Mouse (Mus musculus): ENCODE measurements at regions not wholly inside any gene's neighbourhood (a gene's known extent, or its start where the extent isn't known, plus 50 kb on each side); places are given as distances from the start of the nearest gene placed in this dataset.

DNA sequence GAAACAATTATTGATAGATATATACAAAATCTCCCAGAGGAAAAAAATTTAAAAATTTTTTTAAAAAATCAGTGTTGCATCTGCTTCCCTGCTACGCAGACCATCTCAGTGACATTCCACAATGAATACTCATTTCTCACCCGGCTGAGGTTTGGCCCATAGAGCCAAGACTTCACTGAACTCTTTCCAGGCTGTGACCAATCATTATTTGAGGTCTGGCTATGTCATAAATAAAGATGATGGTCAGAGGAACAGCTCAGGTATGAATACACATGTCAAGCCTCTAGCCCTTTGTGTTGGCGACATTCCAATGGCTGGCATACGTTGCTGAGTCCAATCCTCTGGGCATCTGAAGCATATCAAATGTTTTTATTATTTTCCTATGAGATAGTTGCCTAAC is 216.1 kb downstream of the Rps12 start:
- no peaks in the 10 kb centered on the region for H3K4me1 ChIP-seq (ENCODE audit: control insufficient read depth, insufficient read depth, low read length)
- WGBS, result 85% methylated on average over 4 of the region's 4 CpGs
- TF ChIP-seq POLR2A (IDR thresholded peaks at IDR 0.05; ENCODE audit: insufficient read depth, low read depth, low read length) (no peak), CTCF (IDR thresholded peaks at IDR 0.05; ENCODE audit: insufficient read depth, low read depth, low read length) (no peak)
- H3K27ac ChIP-seq (ENCODE audit: insufficient read depth, low read depth, low read length), result no peak overlapping the region
- H3K4me3 ChIP-seq (ENCODE audit: insufficient read depth, low read depth, low read length), result no peak overlapping the region

DNA sequence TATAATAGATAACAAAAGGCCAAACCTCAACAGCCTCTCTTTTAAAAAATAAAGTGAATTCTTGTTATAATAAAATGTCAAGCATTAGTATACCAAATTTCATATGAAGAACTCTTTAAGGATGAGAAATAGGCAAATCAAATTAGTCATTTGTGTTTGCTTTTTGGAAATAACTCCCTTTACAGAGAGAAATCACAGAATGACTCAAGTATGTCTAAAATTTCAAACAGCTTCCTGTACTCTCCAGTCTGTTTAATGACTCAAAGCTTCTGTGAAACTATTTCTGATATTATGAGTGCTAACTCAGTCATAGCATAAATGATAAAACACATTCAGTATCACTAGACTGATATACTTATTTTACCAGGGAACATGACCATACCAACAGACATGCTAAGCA is 217.7 kb downstream of the Rps12 start:
- Histone ChIP-seq H3K27ac (ENCODE audit: insufficient read depth, low read depth, low read length) (no peak overlapping the region), H3K4me3 (ENCODE audit: insufficient read depth, low read depth, low read length) (no peak overlapping the region), H3K4me1 (ENCODE audit: control insufficient read depth, insufficient read depth, low read length) (no peaks in the 10 kb centered on the region)
- TF ChIP-seq CTCF (IDR thresholded peaks at IDR 0.05; ENCODE audit: insufficient read depth, low read depth, low read length), result no peak

DNA sequence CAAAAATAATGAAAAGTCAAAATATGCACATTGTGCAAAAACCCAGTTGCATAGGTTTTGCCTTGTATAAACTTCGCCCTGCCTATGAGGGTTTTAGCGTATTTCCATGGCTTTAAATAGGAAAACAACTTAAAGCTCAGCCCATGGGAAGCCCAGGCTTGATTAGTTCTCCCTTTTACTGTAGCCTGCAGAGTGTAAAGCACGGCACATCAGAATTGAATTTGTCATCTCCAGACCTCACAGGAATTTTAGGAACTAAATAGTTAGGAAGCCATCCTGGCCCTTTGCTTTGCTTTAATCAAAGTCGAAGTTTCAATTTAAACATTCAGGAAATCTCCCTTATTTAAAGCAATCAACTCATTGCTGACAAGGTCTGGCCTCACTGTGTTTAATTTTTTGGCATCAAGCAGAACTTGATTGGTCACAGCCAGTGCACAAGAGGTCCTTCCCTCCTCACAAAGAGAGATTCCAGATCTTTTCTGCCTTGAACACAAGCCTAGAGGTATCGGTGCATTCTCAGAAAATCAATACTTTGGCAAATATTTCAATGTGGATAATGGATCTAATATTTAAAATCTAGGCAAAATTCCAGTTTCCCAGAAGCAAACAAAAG is 211.8 kb upstream of the Eya4 start:
- no peaks in the 10 kb centered on the region for H3K4me1 ChIP-seq (ENCODE audit: control insufficient read depth, insufficient read depth, low read length)
- no peak overlapping the region for H3K4me3 ChIP-seq (ENCODE audit: insufficient read depth, low read depth, low read length)
- WGBS, result 93% methylated on average over 5 of the region's 5 CpGs
- no peak overlapping the region for H3K27ac ChIP-seq (ENCODE audit: insufficient read depth, low read depth, low read length)
- TF ChIP-seq CTCF (IDR thresholded peaks at IDR 0.05; ENCODE audit: insufficient read depth, low read depth, low read length) (no peak), POLR2A (IDR thresholded peaks at IDR 0.05; ENCODE audit: insufficient read depth, low read depth, low read length) (no peak)

DNA sequence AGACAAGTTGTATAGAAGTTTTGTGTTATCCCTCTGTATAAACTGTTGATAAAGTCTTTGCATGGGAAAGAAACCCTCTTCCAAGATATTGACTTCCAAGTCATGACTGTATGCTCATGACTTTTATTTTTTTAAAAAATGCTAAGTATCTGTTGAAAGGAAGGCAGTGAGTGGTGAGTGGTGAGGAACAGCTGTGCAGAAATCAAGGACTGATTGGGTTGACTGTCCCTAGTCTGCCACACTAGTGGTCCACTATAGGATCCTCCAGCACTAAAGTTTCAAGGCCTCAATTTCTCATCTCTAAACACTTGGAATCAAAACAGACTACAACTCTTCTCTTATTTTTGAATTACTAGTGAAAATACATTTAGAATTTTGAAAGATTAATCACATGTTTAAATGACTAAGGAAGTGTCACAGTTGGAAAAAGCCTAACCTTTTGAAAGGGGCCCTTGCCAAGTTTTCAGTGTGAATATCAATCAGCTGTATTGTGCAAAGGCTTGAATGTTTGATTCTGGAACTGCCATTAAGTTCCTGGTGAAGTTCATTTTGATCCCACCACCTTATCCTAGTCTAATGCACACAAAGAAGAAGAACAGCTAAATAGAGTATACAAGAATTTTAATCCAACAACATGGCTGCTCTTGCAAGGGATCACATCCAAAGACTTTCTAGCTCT is 209.5 kb upstream of the Eya4 start:
- Histone ChIP-seq H3K4me1 (ENCODE audit: control insufficient read depth, insufficient read depth, low read length) (no peaks in the 10 kb centered on the region), H3K27ac (ENCODE audit: insufficient read depth, low read depth, low read length) (no peak overlapping the region), H3K4me3 (ENCODE audit: insufficient read depth, low read depth, low read length) (no peak overlapping the region)
- no peak for TF ChIP-seq POLR2A (IDR thresholded peaks at IDR 0.05; ENCODE audit: insufficient read depth, low read depth, low read length)
- TF ChIP-seq CTCF (IDR thresholded peaks at IDR 0.05; ENCODE audit: insufficient read depth, low read depth, low read length), result no peak

DNA sequence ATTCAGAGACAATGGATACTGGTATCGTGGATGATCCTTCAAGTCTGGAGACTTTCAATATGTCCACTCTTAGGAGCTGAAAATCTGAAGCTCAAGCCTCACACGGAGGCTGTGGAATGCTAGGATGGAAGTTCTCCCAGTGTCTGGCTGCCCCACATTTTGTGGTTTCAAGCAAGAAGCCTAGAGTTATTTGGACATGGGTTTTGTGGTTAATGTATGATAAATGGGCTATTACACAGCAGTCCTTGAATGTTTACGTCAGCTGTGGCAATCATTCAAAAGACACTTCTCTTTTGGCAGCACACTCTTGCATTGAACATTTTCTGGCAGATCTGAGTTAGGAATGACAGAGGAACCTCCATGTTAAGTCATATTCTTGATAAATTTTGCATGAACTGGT is 207.2 kb upstream of the Eya4 start:
- Histone ChIP-seq H3K4me3 (ENCODE audit: insufficient read depth, low read depth, low read length) (no peak overlapping the region), H3K27ac (ENCODE audit: insufficient read depth, low read depth, low read length) (no peak overlapping the region), H3K4me1 (ENCODE audit: control insufficient read depth, insufficient read depth, low read length) (no peaks in the 10 kb centered on the region)
- TF ChIP-seq POLR2A (IDR thresholded peaks at IDR 0.05; ENCODE audit: insufficient read depth, low read depth, low read length), result no peak
- no peak for TF ChIP-seq CTCF (IDR thresholded peaks at IDR 0.05; ENCODE audit: insufficient read depth, low read depth, low read length)
- 77% methylated on average over 3 of the region's 3 CpGs for WGBS

DNA sequence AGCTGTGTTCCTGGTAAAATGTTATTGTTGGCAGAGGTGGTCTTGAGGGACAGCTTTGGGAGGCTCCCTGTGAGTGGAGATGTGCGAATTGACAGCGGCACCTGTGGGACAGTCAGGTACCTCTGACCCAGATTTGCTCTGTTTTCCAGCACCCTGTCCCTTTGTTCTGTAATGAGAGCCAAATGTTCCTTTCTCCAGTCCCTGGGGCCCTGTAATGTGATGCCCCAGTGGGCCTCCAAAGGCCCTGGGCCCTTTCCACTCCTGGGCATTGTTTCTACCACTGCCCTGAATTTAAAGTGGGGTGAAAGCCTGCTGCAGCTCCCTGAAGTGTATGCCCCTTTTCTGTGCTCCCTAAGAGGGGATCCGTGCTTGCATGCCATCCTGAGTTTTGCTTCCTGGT is 198.6 kb upstream of the Eya4 start:
- TF ChIP-seq POLR2A (IDR thresholded peaks at IDR 0.05; ENCODE audit: insufficient read depth, low read depth, low read length) (no peak), CTCF (IDR thresholded peaks at IDR 0.05; ENCODE audit: insufficient read depth, low read depth, low read length) (no peak)
- no peak overlapping the region for H3K27ac ChIP-seq (ENCODE audit: insufficient read depth, low read depth, low read length)
- H3K4me1 ChIP-seq (ENCODE audit: control insufficient read depth, insufficient read depth, low read length), result no peaks in the 10 kb centered on the region
- WGBS, result 74% methylated on average over 3 of the region's 3 CpGs
- H3K4me3 ChIP-seq (ENCODE audit: insufficient read depth, low read depth, low read length), result no peak overlapping the region

DNA sequence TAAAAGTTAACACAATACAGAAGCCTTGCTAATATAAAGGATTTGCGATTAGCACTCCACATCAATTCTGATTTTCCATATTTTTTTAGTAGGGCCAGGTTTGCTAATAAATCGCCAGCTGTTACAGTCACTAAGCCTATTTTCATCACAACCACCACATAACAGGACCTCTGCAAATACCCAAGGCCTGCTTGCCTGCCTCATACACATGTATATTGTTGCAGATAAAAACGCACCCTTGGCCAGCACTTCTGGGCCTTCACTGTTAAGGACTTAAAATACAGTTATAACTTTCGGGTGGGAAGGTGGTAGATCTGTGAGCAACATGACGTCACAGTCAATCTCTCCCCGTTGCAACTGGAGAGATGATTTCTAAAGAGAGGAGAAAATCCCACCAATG is 197.7 kb upstream of the Eya4 start:
- Histone ChIP-seq H3K4me1 (ENCODE audit: control insufficient read depth, insufficient read depth, low read length) (no peaks in the 10 kb centered on the region), H3K4me3 (ENCODE audit: insufficient read depth, low read depth, low read length) (no peak overlapping the region), H3K27ac (ENCODE audit: insufficient read depth, low read depth, low read length) (no peak overlapping the region)
- 92% methylated on average over 6 of the region's 6 CpGs for WGBS
- TF ChIP-seq POLR2A (IDR thresholded peaks at IDR 0.05; ENCODE audit: insufficient read depth, low read depth, low read length), result no peak
- no peak for TF ChIP-seq CTCF (IDR thresholded peaks at IDR 0.05; ENCODE audit: insufficient read depth, low read depth, low read length)

DNA sequence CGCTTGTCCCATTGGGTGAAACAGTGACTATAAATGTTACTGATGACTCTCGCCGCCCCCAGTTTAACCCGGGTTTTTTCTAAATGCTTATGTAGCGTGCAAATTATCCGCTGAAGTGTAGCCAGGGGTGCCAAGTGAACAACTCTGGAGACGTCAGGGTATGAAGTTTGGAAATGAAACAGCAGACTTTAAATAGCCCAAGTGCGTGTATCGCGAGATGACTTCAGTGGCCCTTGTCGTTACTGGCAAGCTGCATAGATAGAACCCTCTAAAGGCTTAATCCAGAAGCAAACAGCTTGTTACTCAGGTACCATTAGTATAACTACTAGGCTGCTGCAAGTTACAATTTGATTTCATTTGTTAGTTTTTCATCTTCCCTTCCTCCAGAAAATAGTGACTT is 192.1 kb upstream of the Eya4 start:
- no peak overlapping the region for H3K4me3 ChIP-seq (ENCODE audit: insufficient read depth, low read depth, low read length)
- H3K4me1 ChIP-seq (ENCODE audit: control insufficient read depth, insufficient read depth, low read length), result no peaks in the 10 kb centered on the region
- no peak overlapping the region for H3K27ac ChIP-seq (ENCODE audit: insufficient read depth, low read depth, low read length)
- TF ChIP-seq CTCF (IDR thresholded peaks at IDR 0.05; ENCODE audit: insufficient read depth, low read depth, low read length) (no peak), POLR2A (IDR thresholded peaks at IDR 0.05; ENCODE audit: insufficient read depth, low read depth, low read length) (no peak)
- WGBS, result 61% methylated on average over 11 of the region's 11 CpGs

DNA sequence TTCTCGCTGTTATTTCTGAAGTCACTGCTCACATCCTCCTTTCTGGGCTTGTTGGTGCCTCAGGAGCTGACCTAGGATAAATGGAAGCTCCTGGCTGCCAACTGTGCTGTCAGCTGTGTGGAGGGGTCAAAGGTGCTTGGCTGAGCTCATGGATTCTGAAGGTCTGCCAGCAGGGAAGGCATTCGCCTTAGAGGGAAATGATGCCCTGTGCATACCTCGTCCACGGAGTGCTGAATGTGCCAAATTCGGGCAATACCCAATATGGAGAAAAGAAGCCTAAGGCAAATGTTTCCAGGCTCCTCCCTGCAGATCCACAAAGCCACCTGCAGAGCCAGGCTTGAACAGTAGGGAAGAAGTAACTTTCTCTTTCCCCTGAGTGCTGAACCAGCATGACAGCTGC is 191.3 kb upstream of the Eya4 start:
- no peak overlapping the region for H3K27ac ChIP-seq (ENCODE audit: insufficient read depth, low read depth, low read length)
- 59% methylated on average over 5 of the region's 5 CpGs for WGBS
- TF ChIP-seq POLR2A (IDR thresholded peaks at IDR 0.05; ENCODE audit: insufficient read depth, low read depth, low read length) (no peak), CTCF (IDR thresholded peaks at IDR 0.05; ENCODE audit: insufficient read depth, low read depth, low read length) (no peak)
- no peaks in the 10 kb centered on the region for H3K4me1 ChIP-seq (ENCODE audit: control insufficient read depth, insufficient read depth, low read length)
- H3K4me3 ChIP-seq (ENCODE audit: insufficient read depth, low read depth, low read length), result no peak overlapping the region

DNA sequence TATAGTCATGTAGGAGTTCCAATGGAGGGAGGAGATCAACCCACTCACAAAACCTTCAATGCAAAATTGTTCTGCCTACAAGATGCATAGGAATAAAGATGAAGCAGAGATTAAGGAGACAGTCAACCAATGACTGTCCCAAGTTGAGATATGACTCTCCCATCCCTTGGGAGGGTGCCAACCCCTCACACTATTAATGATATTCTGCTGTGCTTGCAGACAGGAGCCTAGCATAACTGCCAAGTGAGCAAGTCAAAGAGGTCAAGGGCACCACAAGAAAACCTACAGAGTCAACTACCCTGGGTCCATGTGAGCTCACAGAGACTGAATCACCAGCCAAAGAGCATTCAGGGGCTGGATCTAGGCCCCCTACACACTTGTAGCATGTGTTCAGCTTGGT is 184.1 kb upstream of the Eya4 start:
- H3K4me3 ChIP-seq (ENCODE audit: insufficient read depth, low read depth, low read length), result no peak overlapping the region
- TF ChIP-seq POLR2A (IDR thresholded peaks at IDR 0.05; ENCODE audit: insufficient read depth, low read depth, low read length), result no peak
- TF ChIP-seq CTCF (IDR thresholded peaks at IDR 0.05; ENCODE audit: insufficient read depth, low read depth, low read length), result no peak
- H3K27ac ChIP-seq (ENCODE audit: insufficient read depth, low read depth, low read length), result no peak overlapping the region
- no peaks in the 10 kb centered on the region for H3K4me1 ChIP-seq (ENCODE audit: control insufficient read depth, insufficient read depth, low read length)

All from olfactory bulb, adult 2 months (tissue).